Mouse (Mus musculus): ENCODE measurements around the gene Prdx6b. TPM values are rescaled to one million over a fixed set of nuclear protein-coding genes. Genes with fewer than 3 reads are reported as not detected.

Prdx6b gene
- polyA plus RNA-seq (2012; ENCODE audit: insufficient read depth, insufficient read length, missing spikeins): not detected in 2 replicates

- no peak for TF ChIP-seq POLR2A (IDR thresholded peaks at IDR 0.05; ENCODE audit: borderline replicate concordance, low read depth, low read length)
- TF ChIP-seq CTCF (IDR thresholded peaks at IDR 0.05; ENCODE audit: low read depth, low read length): no peak
- H3K27ac ChIP-seq (ENCODE audit: insufficient read depth, low read depth, low read length): no peak within 1 kb of the TSS
- no peaks in the 10 kb centered on the region for H3K4me1 ChIP-seq (ENCODE audit: control insufficient read depth, insufficient read depth, low read length)
- H3K4me3 ChIP-seq (ENCODE audit: insufficient read depth, low read length): no peak within 1 kb of the TSS
These were observed at the start of gene Prdx6b for GRCm38 (mm10) chr2:80292172-80292571. Gene Prdx6b, plus strand, starts transcription at chr2:80292472.

GRCm38 (mm10) chr2:80247466-80247865 lies 44.8 kb upstream of the Prdx6b start:
- no peaks in the 10 kb centered on the region for H3K4me1 ChIP-seq (ENCODE audit: control insufficient read depth, insufficient read depth, low read length)
- no peak overlapping the region for H3K27ac ChIP-seq (ENCODE audit: insufficient read depth, low read depth, low read length)
- no peak overlapping the region for H3K4me3 ChIP-seq (ENCODE audit: insufficient read depth, low read length)
- TF ChIP-seq CTCF (IDR thresholded peaks at IDR 0.05; ENCODE audit: low read depth, low read length) (no peak), POLR2A (IDR thresholded peaks at IDR 0.05; ENCODE audit: borderline replicate concordance, low read depth, low read length) (no peak)

DNA sequence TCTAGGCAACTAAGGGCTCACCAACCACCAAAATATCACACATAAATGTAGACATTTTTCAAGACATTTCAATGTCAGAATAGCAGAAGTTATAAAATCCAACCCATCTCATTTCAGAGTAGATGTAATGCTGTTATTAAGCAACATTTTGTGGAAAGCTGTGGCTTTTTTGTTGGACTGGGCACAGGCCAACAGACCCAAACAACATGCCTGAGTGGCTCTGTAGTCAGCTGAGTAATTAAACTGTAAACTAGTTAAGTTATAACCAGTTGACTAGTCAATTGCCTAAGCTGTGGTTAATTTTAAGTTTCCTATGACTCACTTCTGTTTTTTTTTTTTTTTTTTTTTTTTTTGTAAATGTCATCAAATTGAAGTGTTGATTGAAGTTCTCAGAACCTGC lies 44.4 kb upstream of the Prdx6b start:
- TF ChIP-seq POLR2A (IDR thresholded peaks at IDR 0.05; ENCODE audit: borderline replicate concordance, low read depth, low read length): no peak
- TF ChIP-seq CTCF (IDR thresholded peaks at IDR 0.05; ENCODE audit: low read depth, low read length): no peak

DNA sequence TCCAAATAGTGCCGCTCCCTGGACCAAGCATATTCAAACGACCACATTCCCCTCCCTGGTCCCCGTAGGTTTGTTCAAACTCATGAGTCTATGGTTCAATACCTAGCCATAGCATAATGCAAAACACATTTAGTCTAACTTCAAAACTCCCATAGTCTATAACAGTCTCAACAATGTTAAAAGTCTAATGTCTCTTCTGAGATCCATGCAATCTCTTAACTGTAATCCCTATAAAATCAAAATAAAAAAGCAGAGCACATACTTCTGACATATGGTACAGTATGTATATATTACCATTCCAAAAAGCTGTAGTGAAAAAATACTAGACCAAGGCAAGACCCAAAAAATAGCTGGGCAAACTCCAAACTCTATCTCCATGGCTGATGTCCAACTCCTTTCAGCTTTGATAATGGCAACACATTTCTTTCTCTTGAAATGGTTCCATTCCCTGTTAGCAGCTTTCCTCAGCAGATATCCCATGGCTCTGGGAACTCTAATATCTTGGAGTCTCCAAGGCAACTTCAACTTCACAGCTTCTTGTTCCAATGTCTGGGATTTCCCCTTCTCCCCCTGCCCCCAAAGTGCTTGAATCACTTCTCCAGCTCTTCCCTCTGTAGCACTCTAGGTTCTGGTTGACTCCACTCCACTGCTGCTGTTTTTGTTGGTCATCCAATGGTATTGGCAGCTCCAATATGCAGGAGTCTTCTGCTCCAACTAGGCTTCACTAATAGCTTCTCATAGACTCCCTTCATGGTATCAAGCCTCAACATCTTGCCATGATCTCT lies 32.2 kb upstream of the Prdx6b start:
- TF ChIP-seq CTCF (IDR thresholded peaks at IDR 0.05; ENCODE audit: low read depth, low read length) (no peak), POLR2A (IDR thresholded peaks at IDR 0.05; ENCODE audit: borderline replicate concordance, low read depth, low read length) (no peak)
- H3K27ac ChIP-seq (ENCODE audit: insufficient read depth, low read depth, low read length): no peak overlapping the region
- no peaks in the 10 kb centered on the region for H3K4me1 ChIP-seq (ENCODE audit: control insufficient read depth, insufficient read depth, low read length)
- no peak overlapping the region for H3K4me3 ChIP-seq (ENCODE audit: insufficient read depth, low read length)

More for the DNA sequence above, 44.4 kb upstream of the Prdx6b start:
- Histone ChIP-seq H3K4me1 (ENCODE audit: control insufficient read depth, insufficient read depth, low read length) (no peaks in the 10 kb centered on the region), H3K4me3 (ENCODE audit: insufficient read depth, low read length) (no peak overlapping the region), H3K27ac (ENCODE audit: insufficient read depth, low read depth, low read length) (no peak overlapping the region)

DNA sequence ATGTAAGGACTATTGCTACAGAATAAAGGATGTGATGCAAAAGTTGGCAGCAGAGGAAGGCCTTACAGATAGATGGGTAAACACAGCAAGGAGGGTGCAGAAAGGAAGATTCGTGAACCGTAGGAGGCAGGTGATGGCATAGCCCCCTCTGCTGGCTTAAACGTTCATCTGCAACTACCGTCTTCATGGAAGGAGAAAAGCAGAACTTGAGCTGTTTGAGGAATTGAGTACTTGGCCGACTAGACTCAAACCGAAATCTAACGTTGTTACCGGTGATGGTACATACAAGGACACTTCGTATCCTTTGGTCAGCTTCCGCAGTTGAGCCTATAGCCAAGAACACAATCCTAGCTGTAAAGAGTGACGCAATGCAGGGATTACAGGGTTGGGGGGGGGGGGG lies 25.4 kb upstream of the Prdx6b start:
- H3K27ac ChIP-seq (ENCODE audit: insufficient read depth, low read depth, low read length): no peak overlapping the region
- no peaks in the 10 kb centered on the region; the same call in 1 of the 2 replicates for H3K4me1 ChIP-seq (ENCODE audit: control insufficient read depth, insufficient read depth, low read length)
- no peak overlapping the region for H3K4me3 ChIP-seq (ENCODE audit: insufficient read depth, low read length)
- TF ChIP-seq POLR2A (IDR thresholded peaks at IDR 0.05; ENCODE audit: borderline replicate concordance, low read depth, low read length): no peak
- peak; percentile 67 for TF ChIP-seq CTCF (IDR thresholded peaks at IDR 0.05; ENCODE audit: low read depth, low read length)

- no peak for TF ChIP-seq POLR2A (IDR thresholded peaks at IDR 0.05; ENCODE audit: borderline replicate concordance, low read depth, low read length)
- TF ChIP-seq CTCF (IDR thresholded peaks at IDR 0.05; ENCODE audit: low read depth, low read length): no peak
These were observed 24.2 kb upstream of the Prdx6b start for GRCm38 (mm10) chr2:80268053-80268452.

GRCm38 (mm10) chr2:80271431-80271830 lies 20.8 kb upstream of the Prdx6b start:
- Histone ChIP-seq H3K4me1 (ENCODE audit: control insufficient read depth, insufficient read depth, low read length) (no peaks in the 10 kb centered on the region; the same call in 1 of the 2 replicates), H3K27ac (ENCODE audit: insufficient read depth, low read depth, low read length) (no peak overlapping the region), H3K4me3 (ENCODE audit: insufficient read depth, low read length) (no peak overlapping the region)
- TF ChIP-seq POLR2A (IDR thresholded peaks at IDR 0.05; ENCODE audit: borderline replicate concordance, low read depth, low read length) (no peak), CTCF (IDR thresholded peaks at IDR 0.05; ENCODE audit: low read depth, low read length) (no peak)

More at GRCm38 (mm10) chr2:80268053-80268452, 24.2 kb upstream of the Prdx6b start:
- no peaks in the 10 kb centered on the region; the same call in 1 of the 2 replicates for H3K4me1 ChIP-seq (ENCODE audit: control insufficient read depth, insufficient read depth, low read length)
- no peak overlapping the region for H3K27ac ChIP-seq (ENCODE audit: insufficient read depth, low read depth, low read length)
- no peak overlapping the region for H3K4me3 ChIP-seq (ENCODE audit: insufficient read depth, low read length)

- TF ChIP-seq POLR2A (IDR thresholded peaks at IDR 0.05; ENCODE audit: borderline replicate concordance, low read depth, low read length) (no peak), CTCF (IDR thresholded peaks at IDR 0.05; ENCODE audit: low read depth, low read length) (no peak)
- Histone ChIP-seq H3K4me3 (ENCODE audit: insufficient read depth, low read length) (no peak overlapping the region), H3K27ac (ENCODE audit: insufficient read depth, low read depth, low read length) (no peak overlapping the region), H3K4me1 (ENCODE audit: control insufficient read depth, insufficient read depth, low read length) (no peaks in the 10 kb centered on the region)
These were observed 19.2 kb upstream of the Prdx6b start for GRCm38 (mm10) chr2:80273038-80273437.

DNA sequence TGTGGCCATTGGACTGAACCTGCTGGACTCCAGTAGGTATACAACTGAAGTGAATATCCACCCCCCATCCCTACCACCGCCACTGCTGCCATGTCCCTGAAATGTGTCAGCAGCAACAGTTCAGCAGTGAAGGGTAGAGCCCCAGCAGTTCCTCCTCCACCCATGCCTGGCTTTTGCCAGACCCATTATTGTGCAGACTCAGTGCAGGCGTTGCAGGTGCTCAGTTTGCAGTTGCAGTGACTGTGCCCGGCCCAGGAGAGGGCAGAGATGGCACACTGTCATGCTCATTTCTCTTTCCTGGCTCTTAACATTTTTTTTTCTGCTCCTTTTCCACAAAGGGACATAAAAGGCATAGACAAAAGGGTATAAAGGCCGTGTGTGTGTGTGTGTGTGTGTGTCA lies 18.5 kb upstream of the Prdx6b start:
- H3K27ac ChIP-seq (ENCODE audit: insufficient read depth, low read depth, low read length): no peak overlapping the region
- no peaks in the 10 kb centered on the region for H3K4me1 ChIP-seq (ENCODE audit: control insufficient read depth, insufficient read depth, low read length)
- no peak for TF ChIP-seq POLR2A (IDR thresholded peaks at IDR 0.05; ENCODE audit: borderline replicate concordance, low read depth, low read length)

GRCm38 (mm10) chr2:80275136-80275535 lies 17.1 kb upstream of the Prdx6b start:
- Histone ChIP-seq H3K4me3 (ENCODE audit: insufficient read depth, low read length) (no peak overlapping the region), H3K27ac (ENCODE audit: insufficient read depth, low read depth, low read length) (no peak overlapping the region), H3K4me1 (ENCODE audit: control insufficient read depth, insufficient read depth, low read length) (no peaks in the 10 kb centered on the region)
- TF ChIP-seq POLR2A (IDR thresholded peaks at IDR 0.05; ENCODE audit: borderline replicate concordance, low read depth, low read length) (no peak), CTCF (IDR thresholded peaks at IDR 0.05; ENCODE audit: low read depth, low read length) (no peak)

More for the DNA sequence above, 18.5 kb upstream of the Prdx6b start:
- no peak overlapping the region for H3K4me3 ChIP-seq (ENCODE audit: insufficient read depth, low read length)
